In genomic region chr2:45227276-45227944, GRCm38 (mm10) we compare ENCODE assay signal across 15 mouse cellular contexts.
DNase-seq lines count a peak whose midpoint lies in the region; ATAC-seq lines count a peak whose summit lies in the region.
"Had no signal": no experiment of that assay in that cellular context is flagged by ENCODE, and none has a peak within 500 bp of the region (broad histone marks: within the 10 kb centered on the region; RNA-seq: fewer than 3 reads in every experiment).

No protein-coding gene starts in this region.

- H3K27ac ChIP-seq in embryonic facial prominence, embryonic 14.5 days (replicated peaks; ENCODE audit: low read depth, low read length): no peak overlapping the region; the same call in 1 of the 2 replicates
- no peak overlapping the region for H3K27ac ChIP-seq in hindbrain, embryonic 15.5 days (replicated peaks)
- H3K27ac ChIP-seq: gastrocnemius, adult 2 months had no signal

- no peak for ATAC-seq in cerebellum, adult (ENCODE audit: insufficient number of reproducible peaks, low FRiP score, low TSS enrichment)
- peak; percentile 85 for ATAC-seq in embryonic facial prominence, embryonic 14.5 days (ENCODE audit: low read depth)
- ATAC-seq in hindbrain, embryonic 15.5 days (ENCODE audit: low FRiP score, low read depth): no peak
- no peak for ATAC-seq in erythroblast, adult 5-6 weeks (replicated peaks; ENCODE audit: low FRiP score, poor library complexity, severe bottlenecking)

- no peaks in the 10 kb centered on the region for H3K9me3 ChIP-seq in embryonic facial prominence, embryonic 14.5 days (ENCODE audit: control insufficient read depth, low read length)
- no peaks in the 10 kb centered on the region for H3K9me3 ChIP-seq in hindbrain, embryonic 15.5 days
- H3K9me3 ChIP-seq: G1E had no signal

- peaks cover 9% of the 10 kb centered on the region; the same call in 1 of the 2 replicates for H3K27me3 ChIP-seq in embryonic facial prominence, embryonic 14.5 days (replicated peaks; ENCODE audit: control insufficient read depth, insufficient read depth, low read length)
- H3K27me3 ChIP-seq in hindbrain, embryonic 15.5 days: no peaks in the 10 kb centered on the region

- DNase-seq in cerebellum, postnatal 10 days: peak; percentile 20 to 34
- peak; percentile 92 for DNase-seq in embryonic facial prominence, embryonic 14.5 days (ENCODE audit: low spot score)
- DNase-seq in neural tube, embryonic 10.5 days (ENCODE audit: extremely low spot score, low spot score): peak; percentile 32
- no peak for DNase-seq in cerebellum, adult 11-12 months
- DNase-seq in thymus, adult 18-20 months: no peak
- DNase-seq: adrenal gland, postnatal 14 days; cerebellum, adult 9-11 months; gastrocnemius, adult 2 months; kidney, postnatal 25 days; lung, postnatal 4 days; thymus, postnatal 14 days had no signal

- WGBS in embryonic facial prominence, embryonic 14.5 days: 12% methylated on average over 14 of the region's 14 CpGs
- 23% methylated on average over 14 of the region's 14 CpGs for WGBS in hindbrain, embryonic 15.5 days

- H3K4me1 ChIP-seq in embryonic facial prominence, embryonic 14.5 days (ENCODE audit: control insufficient read depth, insufficient read depth, low read length): peaks cover 13% of the 10 kb centered on the region; the same call in 1 of the 2 replicates
- peaks cover 10% of the 10 kb centered on the region; the same call in 1 of the 2 replicates for H3K4me1 ChIP-seq in hindbrain, embryonic 15.5 days (replicated peaks)

- H3K4me3 ChIP-seq in embryonic facial prominence, embryonic 14.5 days (ENCODE audit: low read depth, low read length): no peak overlapping the region
- no peak overlapping the region for H3K4me3 ChIP-seq in hindbrain, embryonic 15.5 days
- H3K4me3 ChIP-seq: gastrocnemius, adult 2 months had no signal

- peak overlapping the region; percentile 26 for H3K4me2 ChIP-seq in embryonic facial prominence, embryonic 14.5 days (ENCODE audit: low read depth, low read length)
- peak overlapping the region; percentile 34 for H3K4me2 ChIP-seq in hindbrain, embryonic 15.5 days

- no peaks in the 10 kb centered on the region for H3K36me3 ChIP-seq in embryonic facial prominence, embryonic 14.5 days (ENCODE audit: control insufficient read depth, insufficient read depth, low read length)
- no peaks in the 10 kb centered on the region for H3K36me3 ChIP-seq in hindbrain, embryonic 15.5 days
- H3K36me3 ChIP-seq: G1E had no signal

- H3K9ac ChIP-seq in embryonic facial prominence, embryonic 14.5 days (ENCODE audit: low read depth, low read length): no peak overlapping the region
- H3K9ac ChIP-seq in hindbrain, embryonic 15.5 days: no peak overlapping the region

Comparison
In these comparisons a context has a peak if more than half of its experiments do, and no peak if none do; other contexts are left out.
1. DNase-seq: peak in cerebellum, postnatal 10 days (2 of 2), embryonic facial prominence, embryonic 14.5 days (single experiment) and neural tube, embryonic 10.5 days (single experiment); none in cerebellum, adult 11-12 months (single experiment) and thymus, adult 18-20 months (0 of 2).